Mouse (Mus musculus) E14TG2a.4 (cell line): ENCODE data around the gene Dcp1b.

Source experiments
- CTCF ChIP-seq: conservative IDR thresholded peaks from 2 replicates; pipeline ENCODE4 v1.5.1; 2014; ENCODE audit warnings: low read length
- NANOG ChIP-seq: IDR thresholded peaks from 2 replicates; pipeline ENCODE4 v1.6.1; 2014; ENCODE audit warnings: borderline replicate concordance, low read length, mixed read lengths
- POU5F1 ChIP-seq: IDR thresholded peaks from 2 replicates; pipeline ENCODE4 v1.6.1; 2014; ENCODE audit warnings: low read length, borderline replicate concordance

GRCm38 (mm10) chr6:119228861-119229603, 54.0 kb downstream of the Dcp1b start:
- TF ChIP-seq CTCF = no peak
- TF ChIP-seq NANOG = no peak
- no peak for TF ChIP-seq POU5F1
